Mouse (Mus musculus): ENCODE results near the gene Psmd3. TPM values are rescaled to one million over a fixed set of nuclear protein-coding genes. Genes with fewer than 3 reads are reported as not detected.
"Not testable (repeated sequence)": the region's sequence is repeated elsewhere in the genome, so short reads cannot be mapped to it uniquely, and the experiment has no call there.

Gene Psmd3
- polyA plus RNA-seq (2015; fragmentation: Nextera tagmentation; extraction: Ambion mirVana), result 165 and 167 TPM in 2 replicates

GRCm38 (mm10) chr11:98681786-98682745 is at the start of gene Psmd3:
Gene Psmd3, plus strand, starts transcription at chr11:98682554.
- peak within 1 kb of the TSS; percentile 85 for H3K27ac ChIP-seq (replicated peaks)
- peak within 1 kb of the TSS; percentile 96 for H3K4me3 ChIP-seq
- H3K36me3 ChIP-seq, result peaks cover 27% of the 10 kb centered on the region
- ATAC-seq (ENCODE audit: extremely low read depth, insufficient number of reproducible peaks, low FRiP score, low TSS enrichment), result peak; percentile 91
- 5% methylated on average over 45 of the region's 45 CpGs for WGBS
- no peaks in the 10 kb centered on the region for H3K27me3 ChIP-seq (replicated peaks)
- H3K9ac ChIP-seq, result peak within 1 kb of the TSS; percentile 99
- H3K9me3 ChIP-seq, result no peaks in the 10 kb centered on the region
- H3K4me2 ChIP-seq, result peak within 1 kb of the TSS; percentile 86
- peaks cover 19% of the 10 kb centered on the region for H3K4me1 ChIP-seq

GRCm38 (mm10) chr11:98635312-98635970 is 46.9 kb upstream of the Psmd3 start:
- not testable (repeated sequence) for ATAC-seq (ENCODE audit: extremely low read depth, insufficient number of reproducible peaks, low FRiP score, low TSS enrichment); H3K36me3 ChIP-seq; H3K4me1 ChIP-seq; H3K9me3 ChIP-seq; H3K4me3 ChIP-seq; H3K9ac ChIP-seq; H3K4me2 ChIP-seq; H3K27ac ChIP-seq (replicated peaks)
- WGBS, result 27% methylated on average over 10 of the region's 10 CpGs
- peaks cover 16% of the 10 kb centered on the region; the same call in 1 of the 2 replicates for H3K27me3 ChIP-seq (replicated peaks)

- no peak overlapping the region for H3K9ac ChIP-seq
- WGBS, result 65% methylated on average over 1 of the region's 1 CpGs
- ATAC-seq (ENCODE audit: extremely low read depth, insufficient number of reproducible peaks, low FRiP score, low TSS enrichment), result no peak
Observed at GRCm38 (mm10) chr11:98637501-98637900, 44.9 kb upstream of the Psmd3 start.

DNA sequence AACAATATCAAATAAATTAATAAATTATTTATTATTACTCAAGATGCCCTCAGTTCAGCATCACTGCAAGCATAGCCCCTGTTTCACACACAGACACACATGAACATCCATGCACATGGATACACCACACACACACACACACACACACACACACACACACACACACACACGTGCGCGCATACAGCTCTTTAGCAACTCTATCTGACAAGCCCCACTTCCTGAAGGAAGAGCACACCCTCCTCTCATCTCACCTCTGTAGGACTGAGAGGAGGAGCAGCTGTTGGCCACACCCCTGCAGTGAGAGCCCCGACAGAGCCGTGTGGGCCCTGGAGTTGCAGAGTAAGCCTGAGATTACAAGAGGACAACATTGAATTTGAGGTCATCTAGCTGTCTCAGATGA is 42.3 kb upstream of the Psmd3 start:
- Histone ChIP-seq H3K9me3 (no peaks in the 10 kb centered on the region), H3K27ac (replicated peaks) (no peak overlapping the region), H3K36me3 (no peaks in the 10 kb centered on the region), H3K27me3 (replicated peaks) (0 out of 2 replicates have a peak, but pooled peaks cover 9% of the 10 kb centered on the region), H3K4me3 (no peak overlapping the region), H3K4me2 (no peak overlapping the region), H3K4me1 (no peaks in the 10 kb centered on the region), H3K9ac (no peak overlapping the region)
- WGBS, result 54% methylated on average over 5 of the region's 5 CpGs
- ATAC-seq (ENCODE audit: extremely low read depth, insufficient number of reproducible peaks, low FRiP score, low TSS enrichment), result no peak

More at GRCm38 (mm10) chr11:98637501-98637900, 44.9 kb upstream of the Psmd3 start:
- Histone ChIP-seq H3K9me3 (no peaks in the 10 kb centered on the region), H3K4me2 (no peak overlapping the region), H3K4me3 (no peak overlapping the region), H3K4me1 (no peaks in the 10 kb centered on the region), H3K27ac (replicated peaks) (no peak overlapping the region), H3K36me3 (no peaks in the 10 kb centered on the region), H3K27me3 (replicated peaks) (peaks cover 9% of the 10 kb centered on the region; the same call in 1 of the 2 replicates)

GRCm38 (mm10) chr11:98644757-98645156 is 37.6 kb upstream of the Psmd3 start:
- Histone ChIP-seq H3K9me3 (no peaks in the 10 kb centered on the region), H3K27ac (replicated peaks) (no peak overlapping the region), H3K36me3 (no peaks in the 10 kb centered on the region), H3K4me3 (no peak overlapping the region), H3K4me1 (no peaks in the 10 kb centered on the region), H3K27me3 (replicated peaks) (peaks cover 47% of the 10 kb centered on the region), H3K4me2 (no peak overlapping the region), H3K9ac (no peak overlapping the region)
- ATAC-seq (ENCODE audit: extremely low read depth, insufficient number of reproducible peaks, low FRiP score, low TSS enrichment), result no peak
- WGBS, result 73% methylated on average over 3 of the region's 3 CpGs

DNA sequence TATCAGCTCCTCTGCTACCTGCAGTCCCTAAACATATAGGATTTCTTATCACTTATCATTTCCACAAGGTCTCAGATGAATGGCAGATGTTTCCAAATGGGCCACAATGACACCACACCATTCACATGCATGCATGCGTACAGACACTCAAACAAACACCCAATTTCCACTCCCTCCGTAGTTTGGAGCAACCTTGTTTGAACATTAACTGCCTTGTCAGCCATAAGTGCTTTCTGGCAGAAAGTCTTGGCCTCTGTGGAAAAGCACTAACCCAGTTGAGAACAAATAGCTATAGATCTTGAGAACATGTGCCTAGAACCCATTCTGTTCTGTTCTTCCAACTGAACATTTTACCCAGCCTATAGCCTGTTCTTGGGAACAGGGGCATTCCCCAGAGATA is 36.4 kb upstream of the Psmd3 start:
- Histone ChIP-seq H3K9me3 (no peaks in the 10 kb centered on the region), H3K9ac (no peak overlapping the region), H3K36me3 (no peaks in the 10 kb centered on the region), H3K27ac (replicated peaks) (no peak overlapping the region), H3K4me2 (no peak overlapping the region), H3K4me3 (no peak overlapping the region), H3K4me1 (no peaks in the 10 kb centered on the region), H3K27me3 (replicated peaks) (peaks cover 55% of the 10 kb centered on the region)
- 69% methylated on average over 2 of the region's 2 CpGs for WGBS
- no peak for ATAC-seq (ENCODE audit: extremely low read depth, insufficient number of reproducible peaks, low FRiP score, low TSS enrichment)

GRCm38 (mm10) chr11:98646459-98646858 is 35.9 kb upstream of the Psmd3 start, which contains the start of gene Gsdma2:
Gene Gsdma2, plus strand, starts transcription at chr11:98646759.
- H3K4me2 ChIP-seq, result no peak within 1 kb of the TSS
- no peaks in the 10 kb centered on the region for H3K4me1 ChIP-seq
- no peaks in the 10 kb centered on the region for H3K9me3 ChIP-seq
- WGBS, result 46% methylated on average over 2 of the region's 2 CpGs
- no peak for ATAC-seq (ENCODE audit: extremely low read depth, insufficient number of reproducible peaks, low FRiP score, low TSS enrichment)
- no peak within 1 kb of the TSS for H3K27ac ChIP-seq (replicated peaks)
- no peaks in the 10 kb centered on the region for H3K36me3 ChIP-seq
- no peak within 1 kb of the TSS for H3K9ac ChIP-seq
- H3K4me3 ChIP-seq, result no peak within 1 kb of the TSS
- H3K27me3 ChIP-seq (replicated peaks), result peaks cover 52% of the 10 kb centered on the region

GRCm38 (mm10) chr11:98655076-98655475 is 27.3 kb upstream of the Psmd3 start:
- 8% methylated on average over 7 of the region's 7 CpGs for WGBS
- peaks cover 32% of the 10 kb centered on the region for H3K27me3 ChIP-seq (replicated peaks)
- not testable (repeated sequence) for H3K4me3 ChIP-seq; H3K9ac ChIP-seq; ATAC-seq (ENCODE audit: extremely low read depth, insufficient number of reproducible peaks, low FRiP score, low TSS enrichment); H3K4me1 ChIP-seq; H3K9me3 ChIP-seq; H3K36me3 ChIP-seq; H3K27ac ChIP-seq (replicated peaks); H3K4me2 ChIP-seq

GRCm38 (mm10) chr11:98660517-98660916 is 21.8 kb upstream of the Psmd3 start:
- H3K4me1 ChIP-seq, result no peaks in the 10 kb centered on the region
- 11% methylated on average over 6 of the region's 6 CpGs for WGBS
- H3K27me3 ChIP-seq (replicated peaks), result peaks cover 33% of the 10 kb centered on the region
- H3K4me2 ChIP-seq, result peak overlapping the region; percentile 7; the same call in 1 of the 2 replicates
- H3K36me3 ChIP-seq, result no peaks in the 10 kb centered on the region
- no peak overlapping the region for H3K27ac ChIP-seq (replicated peaks)
- ATAC-seq (ENCODE audit: extremely low read depth, insufficient number of reproducible peaks, low FRiP score, low TSS enrichment), result no peak
- H3K9ac ChIP-seq, result no peak overlapping the region
- no peaks in the 10 kb centered on the region for H3K9me3 ChIP-seq
- H3K4me3 ChIP-seq, result no peak overlapping the region

DNA sequence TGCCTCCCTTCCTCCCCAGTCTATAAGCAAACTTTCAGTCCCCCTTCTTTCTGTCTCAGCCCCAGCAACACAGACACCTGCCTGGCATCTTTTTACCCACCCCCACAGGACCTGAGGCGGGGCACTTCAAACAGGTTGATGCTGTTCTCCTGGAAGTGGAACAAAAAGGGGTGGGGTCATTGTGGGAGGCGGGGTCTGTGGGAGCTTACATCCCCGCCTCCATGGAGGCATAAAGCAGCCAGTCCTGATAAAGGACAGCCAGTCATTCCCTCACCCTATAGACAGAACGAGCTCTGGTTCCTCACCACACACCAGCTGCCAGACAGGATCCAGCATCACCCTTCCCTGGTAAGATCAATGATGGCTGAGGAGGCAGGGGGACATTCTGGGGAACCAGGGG is 18.3 kb upstream of the Psmd3 start, which contains the start of gene Gsdma:
Gene Gsdma (plus strand): TSS at position 261 of the 400 bp plus-strand sequence.
- ATAC-seq (ENCODE audit: extremely low read depth, insufficient number of reproducible peaks, low FRiP score, low TSS enrichment), result no peak
- no peak within 1 kb of the TSS for H3K4me2 ChIP-seq
- H3K27me3 ChIP-seq (replicated peaks), result peaks cover 64% of the 10 kb centered on the region
- H3K4me1 ChIP-seq, result no peaks in the 10 kb centered on the region
- WGBS, result 28% methylated on average over 4 of the region's 4 CpGs
- no peak within 1 kb of the TSS for H3K4me3 ChIP-seq
- H3K9me3 ChIP-seq, result no peaks in the 10 kb centered on the region
- no peak within 1 kb of the TSS for H3K27ac ChIP-seq (replicated peaks)
- H3K9ac ChIP-seq, result no peak within 1 kb of the TSS
- no peaks in the 10 kb centered on the region for H3K36me3 ChIP-seq

DNA sequence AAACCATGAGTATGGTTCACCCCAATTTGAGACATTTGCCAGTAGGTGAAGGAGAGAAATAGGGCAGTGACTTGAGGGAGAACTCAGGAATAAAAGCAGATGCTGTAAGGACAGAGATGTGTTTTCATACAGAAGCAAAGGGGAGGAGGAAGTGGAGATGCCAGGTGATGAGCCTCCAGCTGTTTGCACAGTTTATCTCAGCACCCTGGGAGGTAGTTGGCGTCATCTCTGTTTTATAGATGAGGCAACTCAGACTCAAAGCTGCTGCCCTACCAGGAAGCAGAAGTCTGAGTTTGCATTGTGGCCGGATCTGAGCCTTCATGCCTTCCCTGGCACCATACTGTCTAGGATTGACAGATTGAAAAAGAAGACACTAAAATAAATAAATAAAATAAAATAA is 13.4 kb upstream of the Psmd3 start:
- no peak for ATAC-seq (ENCODE audit: extremely low read depth, insufficient number of reproducible peaks, low FRiP score, low TSS enrichment)
- no peaks in the 10 kb centered on the region for H3K36me3 ChIP-seq
- H3K4me3 ChIP-seq, result no peak overlapping the region
- H3K27ac ChIP-seq (replicated peaks), result no peak overlapping the region
- no peaks in the 10 kb centered on the region for H3K9me3 ChIP-seq
- WGBS, result 46% methylated on average over 2 of the region's 2 CpGs
- no peak overlapping the region for H3K4me2 ChIP-seq
- no peak overlapping the region for H3K9ac ChIP-seq
- H3K27me3 ChIP-seq (replicated peaks), result peaks cover 76% of the 10 kb centered on the region
- H3K4me1 ChIP-seq, result no peaks in the 10 kb centered on the region

All from heart, embryonic 13.5 days (tissue).